Mouse (Mus musculus) cerebellum, adult 2 months (tissue): ENCODE measurements around the gene Tle3.

ENCODE experiments used
- CTCF ChIP-seq: fragments of 200-500 bp; IDR thresholded peaks from 2 replicates; pipeline ENCODE4 v1.5.1; 2011; ENCODE audit warnings: low read depth, mild to moderate bottlenecking, control low read depth, low read length, moderate library complexity, borderline replicate concordance; ENCODE audit not compliant: insufficient read depth
- POLR2A ChIP-seq: fragments of 200-500 bp; IDR thresholded peaks from 2 replicates; pipeline ENCODE4 v1.6.1; 2011; ENCODE audit warnings: low read length, control low read depth, borderline replicate concordance; ENCODE audit not compliant: insufficient read depth

GRCm38 (mm10) chr9:61445711-61446222, 73.6 kb downstream of the Tle3 start:
- no peak for TF ChIP-seq POLR2A
- no peak for TF ChIP-seq CTCF
